Mouse (Mus musculus): ENCODE measurements around the gene Ftl1.
"Not testable (repeated sequence)": the region's sequence is repeated elsewhere in the genome, so short reads cannot be mapped to it uniquely, and the experiment has no call there.

Gene Ftl1

GRCm38 (mm10) chr7:45459564-45460140 lies at the start of gene Ftl1:
Ftl1 (minus strand) TSS chr7:45459884.
- peak; percentile 97 for DNase-seq

- peak; percentile 31 for DNase-seq
Measured at GRCm38 (mm10) chr7:45509181-45509882, 49.6 kb upstream of the Ftl1 start.

- DNase-seq, result no peak
Measured at GRCm38 (mm10) chr7:45508561-45508960, 48.9 kb upstream of the Ftl1 start.

GRCm38 (mm10) chr7:45507583-45507982 lies 47.9 kb upstream of the Ftl1 start:
- DNase-seq, result no peak

- DNase-seq, result no peak
Measured at GRCm38 (mm10) chr7:45498427-45498826, 38.7 kb upstream of the Ftl1 start.

GRCm38 (mm10) chr7:45494548-45494947 lies 34.9 kb upstream of the Ftl1 start:
- DNase-seq, result no peak

- DNase-seq, result no peak
Measured at GRCm38 (mm10) chr7:45492951-45493350, 33.3 kb upstream of the Ftl1 start.

GRCm38 (mm10) chr7:45492225-45492844 lies 32.7 kb upstream of the Ftl1 start:
- no peak for DNase-seq

GRCm38 (mm10) chr7:45491264-45491663 lies 31.6 kb upstream of the Ftl1 start:
- DNase-seq, result no peak

GRCm38 (mm10) chr7:45490822-45491221 lies 31.1 kb upstream of the Ftl1 start:
- no peak for DNase-seq

- no peak for DNase-seq
Measured at GRCm38 (mm10) chr7:45489578-45489977, 29.9 kb upstream of the Ftl1 start.

GRCm38 (mm10) chr7:45488293-45489204 lies 28.9 kb upstream of the Ftl1 start, which contains the start of gene Dhdh:
Dhdh (minus strand) TSS chr7:45488805.
- peak; percentile 48 for DNase-seq

GRCm38 (mm10) chr7:45487861-45488292 lies 28.2 kb upstream of the Ftl1 start:
- DNase-seq, result no peak

GRCm38 (mm10) chr7:45486761-45487415 lies 27.2 kb upstream of the Ftl1 start, which contains the start of gene Gm45808:
Gm45808 (minus strand) TSS chr7:45486811.
- DNase-seq, result no peak

- no peak for DNase-seq
Measured at GRCm38 (mm10) chr7:45486158-45486557, 26.5 kb upstream of the Ftl1 start.

- DNase-seq, result not testable (repeated sequence)
Measured at GRCm38 (mm10) chr7:45484985-45485384, 25.3 kb upstream of the Ftl1 start.

GRCm38 (mm10) chr7:45482166-45482565 lies 22.5 kb upstream of the Ftl1 start:
- DNase-seq, result no peak

GRCm38 (mm10) chr7:45481374-45481927 lies 21.8 kb upstream of the Ftl1 start, which contains the start of gene Tulp2:
Tulp2 (plus strand) TSS chr7:45481877.
- DNase-seq, result peak; percentile 82

GRCm38 (mm10) chr7:45480310-45480709 lies 20.6 kb upstream of the Ftl1 start:
- DNase-seq, result not testable (repeated sequence)

GRCm38 (mm10) chr7:45478774-45479173 lies 19.1 kb upstream of the Ftl1 start:
- no peak for DNase-seq

- DNase-seq, result peak; percentile 68
Measured at GRCm38 (mm10) chr7:45477003-45477402, 17.3 kb upstream of the Ftl1 start.

GRCm38 (mm10) chr7:45476453-45476852 lies 16.8 kb upstream of the Ftl1 start:
- DNase-seq, result no peak
